Mouse (Mus musculus): Measurements from ENCODE around the gene Pigg.
"Not testable (repeated sequence)": the region's sequence is repeated elsewhere in the genome, so short reads cannot be mapped to it uniquely, and the experiment has no call there.

Pigg gene

GRCm38 (mm10) chr5:108312224-108313064 is at the start of gene Pigg:
Pigg (plus strand) TSS chr5:108312609.
- DNase-seq: peak; percentile 91

GRCm38 (mm10) chr5:108262722-108263121 is 49.7 kb upstream of the Pigg start:
- DNase-seq: peak; percentile 62

- DNase-seq: not testable (repeated sequence)
These were observed 48.6 kb upstream of the Pigg start for GRCm38 (mm10) chr5:108263785-108264184.

- no peak for DNase-seq
These were observed 45.4 kb upstream of the Pigg start for GRCm38 (mm10) chr5:108266990-108267389.

GRCm38 (mm10) chr5:108268127-108269062 is 44.0 kb upstream of the Pigg start, which contains the start of gene Dr1:
Dr1 (plus strand) TSS chr5:108268897.
- peak; percentile 86 for DNase-seq

GRCm38 (mm10) chr5:108269063-108269810 is 43.2 kb upstream of the Pigg start:
- no peak for DNase-seq

- no peak for DNase-seq
These were observed 42.6 kb upstream of the Pigg start for GRCm38 (mm10) chr5:108269811-108270151.

- no peak for DNase-seq
These were observed 42.0 kb upstream of the Pigg start for GRCm38 (mm10) chr5:108270415-108270814.

GRCm38 (mm10) chr5:108271345-108271744 is 41.1 kb upstream of the Pigg start:
- DNase-seq: not testable (repeated sequence)

GRCm38 (mm10) chr5:108286957-108287356 is 25.5 kb upstream of the Pigg start:
- DNase-seq: no peak

- DNase-seq: no peak
These were observed 10.8 kb upstream of the Pigg start for GRCm38 (mm10) chr5:108301567-108301966.

GRCm38 (mm10) chr5:108313065-108313860 is 854 bp downstream of the Pigg start:
- DNase-seq: peak; percentile 3

GRCm38 (mm10) chr5:108331051-108331450 is 18.6 kb downstream of the Pigg start:
- DNase-seq: no peak

GRCm38 (mm10) chr5:108337385-108337784 is 25.0 kb downstream of the Pigg start:
- no peak for DNase-seq

- no peak for DNase-seq
These were observed 25.6 kb downstream of the Pigg start for GRCm38 (mm10) chr5:108338049-108338448.

- DNase-seq: no peak
These were observed 31.3 kb downstream of the Pigg start for GRCm38 (mm10) chr5:108343680-108344170.

GRCm38 (mm10) chr5:108345313-108346071 is 33.1 kb downstream of the Pigg start:
- DNase-seq: no peak

GRCm38 (mm10) chr5:108347843-108348242 is 35.4 kb downstream of the Pigg start:
- DNase-seq: no peak

GRCm38 (mm10) chr5:108349511-108350148 is 37.2 kb downstream of the Pigg start:
- no peak for DNase-seq

- no peak for DNase-seq
These were observed 41.6 kb downstream of the Pigg start for GRCm38 (mm10) chr5:108354056-108354455.

Data from kidney, adult 18-20 months (tissue).